Mouse (Mus musculus) ES-E14 (cell line): ENCODE measurements around the gene Stk31.

Experiments
- CHD2 ChIP-seq: IDR thresholded peaks from 2 replicates; pipeline ENCODE4 v1.6.1; 2014; ENCODE audit warnings: mild to moderate bottlenecking, low read depth, low read length, inconsistent platforms
- HCFC1 ChIP-seq: IDR thresholded peaks from 2 replicates; pipeline ENCODE4 v1.6.1; 2012; ENCODE audit warnings: low read length, inconsistent platforms, borderline replicate concordance; ENCODE audit not compliant: insufficient read depth
- ZC3H11A ChIP-seq: IDR thresholded peaks from 2 replicates; pipeline ENCODE4 v1.6.1; 2012; ENCODE audit warnings: low read depth, mild to moderate bottlenecking, inconsistent platforms, low read length, borderline replicate concordance
- ZNF384 ChIP-seq: IDR thresholded peaks from 2 replicates; pipeline ENCODE4 v1.6.1; 2012; ENCODE audit warnings: low read depth, low read length, inconsistent platforms

- no peak for TF ChIP-seq HCFC1
- no peak for TF ChIP-seq CHD2
- TF ChIP-seq ZNF384: no peak
- 0 out of 2 replicates have a peak, but pooled peaks have one; percentile 1 for TF ChIP-seq ZC3H11A
Measured at GRCm38 (mm10) chr6:49367159-49368054, 28.0 kb upstream of the Stk31 start, which contains the start of gene Fam221a.
